Mouse (Mus musculus) stomach, embryonic 14.5 days (tissue): ENCODE results near the gene Irx4. TPM values are rescaled to one million over a fixed set of nuclear protein-coding genes. Genes with fewer than 3 reads are reported as not detected.
A peak's percentile ranks its signal among the peaks of the same experiment; 100 is the strongest.

Experiments
- ATAC-seq: fragments of 200-750 bp; cut with Nextera tagmentation; 2 replicates; pipeline ENCODE4 v1.8.0; 2017; ENCODE audit warnings: low read depth, moderate TSS enrichment; ENCODE audit not compliant: insufficient number of reproducible peaks, insufficient read depth, low FRiP score
- H3K27ac ChIP-seq: fragments of 300-500 bp; sonication (generic); 2 replicates; pipeline ENCODE4 v1.5.1; 2014; ENCODE audit warnings: mild to moderate bottlenecking, low read length, moderate library complexity, mixed read lengths
- H3K27me3 ChIP-seq: fragments of 300-500 bp; sonication (generic); 2 replicates; pipeline ENCODE4 v1.6.1; 2014; ENCODE audit warnings: low read length, control low read depth, mixed read lengths; ENCODE audit not compliant: control insufficient read depth, insufficient read depth
- H3K36me3 ChIP-seq: fragments of 300-500 bp; sonication (generic); 2 replicates; pipeline ENCODE4 v1.6.1; 2014; ENCODE audit warnings: mild to moderate bottlenecking, control low read depth, low read length, moderate library complexity, mixed read lengths; ENCODE audit not compliant: control insufficient read depth, insufficient read depth
- H3K4me1 ChIP-seq: fragments of 300-500 bp; sonication (generic); 2 replicates; pipeline ENCODE4 v1.6.1; 2014; ENCODE audit warnings: low read length, control low read depth, mixed read lengths; ENCODE audit not compliant: control insufficient read depth, insufficient read depth
- H3K4me2 ChIP-seq: fragments of 300-500 bp; sonication (generic); replicated peaks from 2 replicates; pipeline ENCODE4 v1.6.1; 2014; ENCODE audit warnings: low read depth, low read length, control low read depth
- H3K4me3 ChIP-seq: fragments of 300-500 bp; sonication (generic); 2 replicates; pipeline ENCODE4 v1.5.1; 2014; ENCODE audit warnings: low read depth, low read length, control low read depth
- H3K9ac ChIP-seq: fragments of 300-500 bp; sonication (generic); replicated peaks from 2 replicates; pipeline ENCODE4 v1.6.1; 2014; ENCODE audit warnings: low read depth, mild to moderate bottlenecking, control low read depth, low read length, moderate library complexity, mixed read lengths
- H3K9me3 ChIP-seq: fragments of 300-500 bp; sonication (generic); 2 replicates; pipeline ENCODE4 v1.6.1; 2016; ENCODE audit warnings: low read depth, low read length, control low read depth; ENCODE audit not compliant: control insufficient read depth
- WGBS: fragments of 180-500 bp; shearing (Covaris S2); extraction: QIAGEN DNeasy Blood & Tissue Kit; methylation state at CpG from one replicate; pipeline ENCODE4 v1.1.7; 2014; 5-methylcytosine and 5-hydroxymethylcytosine counted together
- polyA plus RNA-seq: library from polyadenylated mRNA; unstranded; fragments of >200 nt; fragmentation: Nextera tagmentation; extraction: Ambion mirVana; gene quantifications from 2 replicates; pipeline ENCODE4 v1.2.1, GENCODE M21; 2014

Gene Irx4
- polyA plus RNA-seq, 1 experiment from 2014 or later: not detected

DNA sequence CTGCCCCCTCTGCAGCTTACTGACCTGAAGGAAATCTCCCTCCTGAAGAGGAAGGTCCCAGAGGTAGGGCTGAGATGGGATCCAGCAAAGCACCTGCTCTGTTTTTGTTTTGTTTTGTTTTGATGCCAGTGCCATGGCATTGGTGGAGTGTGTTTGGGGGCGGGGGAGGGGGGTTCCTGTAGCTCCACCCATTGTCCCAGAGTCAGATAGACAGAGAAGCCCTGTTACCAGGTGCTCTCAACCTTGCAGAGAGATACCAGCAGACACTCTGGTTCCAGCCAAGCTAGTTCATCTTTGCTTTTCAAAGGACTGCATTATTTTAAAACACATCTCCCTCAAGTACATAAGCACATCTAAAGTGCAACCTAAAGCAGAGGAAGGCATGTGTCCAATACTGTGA, 13.3 kb downstream of the Irx4 start:
- H3K27me3 ChIP-seq: peaks cover 53% of the 10 kb centered on the region

DNA sequence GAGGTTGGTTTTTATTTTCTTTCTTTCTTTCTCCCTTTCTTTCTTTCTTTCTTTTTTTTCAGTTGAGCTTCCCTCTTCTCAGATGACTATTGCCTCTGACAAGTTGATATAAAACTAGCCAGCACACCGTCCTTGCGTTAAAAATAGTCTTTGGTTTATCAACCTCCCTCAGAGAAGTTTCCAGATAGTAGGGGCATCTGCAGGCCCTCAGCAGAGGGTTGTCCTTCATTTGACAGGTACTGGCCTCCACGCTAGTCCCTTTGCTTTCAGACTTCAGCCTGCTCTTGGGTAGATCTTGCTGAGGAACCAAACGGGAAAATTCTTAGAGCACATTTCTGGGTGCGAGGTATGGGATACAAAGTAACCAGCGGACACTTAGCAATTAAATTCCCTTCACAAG, 17.1 kb downstream of the Irx4 start:
- no peak overlapping the region for H3K27ac ChIP-seq
- peaks cover 19% of the 10 kb centered on the region for H3K27me3 ChIP-seq
- WGBS: 79% methylated on average over 6 of the region's 6 CpGs
- no peaks in the 10 kb centered on the region for H3K4me1 ChIP-seq
- no peak overlapping the region for H3K9ac ChIP-seq
- H3K36me3 ChIP-seq: no peaks in the 10 kb centered on the region
- ATAC-seq: no peak
- H3K9me3 ChIP-seq: no peaks in the 10 kb centered on the region
- H3K4me3 ChIP-seq: no peak overlapping the region
- no peak overlapping the region for H3K4me2 ChIP-seq

More for the DNA sequence above, 13.3 kb downstream of the Irx4 start:
- Histone ChIP-seq H3K4me2 (no peak overlapping the region), H3K9ac (no peak overlapping the region), H3K36me3 (no peaks in the 10 kb centered on the region), H3K27ac (no peak overlapping the region), H3K4me3 (no peak overlapping the region), H3K4me1 (peaks cover 8% of the 10 kb centered on the region; the same call in 1 of the 2 replicates), H3K9me3 (no peaks in the 10 kb centered on the region)
- 38% methylated on average over 1 of the region's 1 CpGs for WGBS
- no peak for ATAC-seq

DNA sequence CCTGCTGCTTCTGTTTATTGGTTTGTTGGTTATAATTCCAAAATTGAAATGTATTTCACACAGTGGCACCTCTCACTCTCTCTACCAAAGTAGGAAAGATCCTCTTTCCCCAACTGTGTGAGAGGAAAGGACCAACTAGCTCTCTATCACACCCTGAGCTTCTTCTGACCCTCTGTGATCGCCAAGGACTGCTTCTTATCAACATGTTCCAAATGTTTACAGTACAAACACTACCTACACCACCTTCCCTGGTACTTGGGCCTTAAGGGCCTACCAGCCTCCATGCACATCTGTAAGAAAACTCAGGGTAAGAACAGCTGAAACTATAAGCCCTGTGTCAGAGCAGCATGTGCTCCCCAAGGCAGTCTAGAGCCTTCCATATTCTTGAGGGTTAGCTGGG, 17.5 kb downstream of the Irx4 start:
- Histone ChIP-seq H3K27me3 (peaks cover 14% of the 10 kb centered on the region), H3K4me2 (no peak overlapping the region), H3K36me3 (no peaks in the 10 kb centered on the region), H3K4me1 (no peaks in the 10 kb centered on the region), H3K9ac (no peak overlapping the region), H3K27ac (no peak overlapping the region), H3K4me3 (no peak overlapping the region), H3K9me3 (no peaks in the 10 kb centered on the region)
- ATAC-seq: no peak
- 27% methylated on average over 1 of the region's 1 CpGs for WGBS

DNA sequence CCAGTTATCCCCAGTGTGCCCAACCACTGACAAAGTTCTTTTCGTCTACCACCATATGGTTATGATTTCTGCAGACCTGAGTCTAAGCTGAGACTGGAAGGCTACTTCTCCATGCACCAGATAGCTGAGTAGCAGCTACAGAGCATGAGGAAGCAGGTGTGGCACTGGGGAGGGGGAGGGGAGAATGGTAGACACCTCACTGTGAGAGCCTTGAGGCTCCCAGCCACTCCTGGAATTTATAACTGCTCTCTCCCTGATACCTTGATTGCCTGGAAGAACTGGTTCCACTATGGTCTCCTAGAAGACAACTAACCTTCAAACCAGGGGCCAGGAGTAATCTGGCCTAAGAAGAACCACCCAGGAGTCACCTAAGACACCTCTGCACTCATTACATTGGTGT, 18.9 kb downstream of the Irx4 start:
- Histone ChIP-seq H3K4me2 (no peak overlapping the region), H3K9me3 (no peaks in the 10 kb centered on the region), H3K9ac (no peak overlapping the region), H3K4me1 (no peaks in the 10 kb centered on the region), H3K27me3 (0 out of 2 replicates have a peak, but pooled peaks cover 2% of the 10 kb centered on the region), H3K4me3 (no peak overlapping the region), H3K27ac (no peak overlapping the region), H3K36me3 (no peaks in the 10 kb centered on the region)
- ATAC-seq: 0 out of 2 replicates have a peak, but pooled peaks have one; percentile 4
- 82% methylated on average over 1 of the region's 1 CpGs for WGBS

DNA sequence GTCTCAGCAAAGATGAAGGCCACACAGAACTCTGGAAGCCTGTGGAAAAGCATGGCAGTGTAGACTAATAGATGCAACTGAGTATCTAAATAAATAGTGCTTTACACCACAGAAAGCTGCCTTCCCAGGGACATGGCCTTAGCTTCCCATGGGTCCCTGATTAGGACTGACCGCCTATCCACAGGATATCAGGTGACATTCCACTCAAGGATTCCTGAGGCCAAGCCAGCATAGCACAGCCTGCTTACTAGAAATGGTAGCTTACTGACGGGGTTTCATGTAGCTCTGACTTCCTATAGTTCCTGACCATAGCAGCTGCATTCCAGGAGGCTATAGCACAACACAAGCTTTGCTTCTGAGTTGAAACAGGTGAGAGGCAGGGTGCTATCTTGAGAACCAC, 22.1 kb downstream of the Irx4 start:
- 60% methylated on average over 2 of the region's 2 CpGs for WGBS
- no peak for ATAC-seq
- H3K4me3 ChIP-seq: no peak overlapping the region
- H3K9ac ChIP-seq: no peak overlapping the region
- H3K27me3 ChIP-seq: no peaks in the 10 kb centered on the region
- H3K36me3 ChIP-seq: no peaks in the 10 kb centered on the region
- H3K4me2 ChIP-seq: no peak overlapping the region
- H3K4me1 ChIP-seq: no peaks in the 10 kb centered on the region
- H3K27ac ChIP-seq: no peak overlapping the region
- H3K9me3 ChIP-seq: no peaks in the 10 kb centered on the region

DNA sequence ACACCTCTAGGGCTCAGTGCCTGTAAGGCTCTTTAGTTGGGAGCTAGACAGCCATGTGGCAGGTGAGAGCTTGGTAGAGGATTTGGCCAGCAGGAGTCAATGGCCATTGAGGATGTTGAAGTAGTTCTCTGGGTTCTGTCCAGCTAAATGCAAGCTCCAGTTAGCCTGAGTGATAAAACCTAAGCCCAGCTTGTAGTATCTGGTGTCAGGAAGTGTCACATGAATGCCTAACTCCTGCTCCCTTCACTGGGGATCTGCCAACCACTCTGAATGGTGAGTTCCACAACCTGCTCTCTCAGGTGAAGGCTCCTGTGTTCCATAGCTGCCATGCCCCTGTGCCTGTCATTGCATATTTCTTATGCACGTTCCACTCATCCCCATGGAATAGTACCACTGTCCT, 23.3 kb downstream of the Irx4 start:
- no peaks in the 10 kb centered on the region for H3K9me3 ChIP-seq
- no peak overlapping the region for H3K27ac ChIP-seq
- no peak overlapping the region for H3K4me3 ChIP-seq
- WGBS: 86% methylated on average over 1 of the region's 1 CpGs
- no peaks in the 10 kb centered on the region for H3K4me1 ChIP-seq
- ATAC-seq: no peak
- H3K9ac ChIP-seq: no peak overlapping the region
- no peak overlapping the region for H3K4me2 ChIP-seq
- H3K27me3 ChIP-seq: no peaks in the 10 kb centered on the region
- H3K36me3 ChIP-seq: no peaks in the 10 kb centered on the region

DNA sequence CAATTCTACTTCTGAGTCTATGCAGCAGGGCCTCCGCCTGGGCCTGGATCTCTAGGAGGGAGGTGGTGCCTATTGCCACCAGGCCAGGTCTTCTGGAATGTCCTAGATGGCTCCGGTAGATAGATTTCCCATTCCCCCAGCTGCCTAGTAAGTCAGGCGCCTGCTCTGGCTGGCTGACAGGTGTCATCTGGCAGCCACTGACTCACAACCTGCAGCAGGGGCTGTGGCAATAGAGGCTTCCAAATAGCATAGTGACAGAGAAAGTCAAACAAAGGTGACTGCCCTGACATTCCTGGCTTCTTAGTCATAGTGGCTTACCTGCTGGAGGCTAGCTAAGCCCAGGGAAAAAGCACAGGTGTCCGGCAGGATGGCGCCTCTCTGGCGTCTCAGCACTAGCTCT, 29.9 kb downstream of the Irx4 start:
- Histone ChIP-seq H3K27ac (no peak overlapping the region), H3K27me3 (no peaks in the 10 kb centered on the region), H3K4me2 (no peak overlapping the region), H3K9me3 (no peaks in the 10 kb centered on the region), H3K9ac (no peak overlapping the region), H3K4me3 (no peak overlapping the region), H3K4me1 (no peaks in the 10 kb centered on the region), H3K36me3 (no peaks in the 10 kb centered on the region)
- 74% methylated on average over 6 of the region's 6 CpGs for WGBS
- peak; percentile 75 for ATAC-seq

DNA sequence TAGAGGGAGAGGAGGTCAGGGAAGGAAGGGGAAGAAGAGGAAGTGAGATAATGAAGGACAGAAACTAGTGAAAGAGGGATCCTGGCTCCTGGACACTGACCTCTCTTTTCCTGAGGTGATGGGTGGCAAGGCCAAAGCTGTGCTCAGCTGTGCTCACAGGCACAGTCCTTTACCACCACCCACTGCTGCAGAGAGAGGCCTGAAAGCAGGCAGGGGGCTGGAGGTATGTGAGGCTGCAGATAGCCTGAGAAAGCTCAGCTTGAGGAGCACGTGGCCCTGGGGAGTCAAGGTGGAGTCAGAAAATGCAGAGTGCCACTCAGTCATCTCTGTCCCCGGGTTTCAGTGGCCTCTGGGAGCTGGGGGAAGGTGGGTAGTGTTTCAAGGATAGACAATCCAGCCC, 30.8 kb downstream of the Irx4 start:
- H3K4me1 ChIP-seq: no peaks in the 10 kb centered on the region
- H3K27ac ChIP-seq: no peak overlapping the region
- no peaks in the 10 kb centered on the region for H3K36me3 ChIP-seq
- H3K4me3 ChIP-seq: no peak overlapping the region
- 0 out of 2 replicates have a peak, but pooled peaks have one; percentile 43 for ATAC-seq
- no peak overlapping the region for H3K4me2 ChIP-seq
- no peaks in the 10 kb centered on the region for H3K27me3 ChIP-seq
- WGBS: 26% methylated on average over 2 of the region's 2 CpGs
- no peak overlapping the region for H3K9ac ChIP-seq
- no peaks in the 10 kb centered on the region for H3K9me3 ChIP-seq

DNA sequence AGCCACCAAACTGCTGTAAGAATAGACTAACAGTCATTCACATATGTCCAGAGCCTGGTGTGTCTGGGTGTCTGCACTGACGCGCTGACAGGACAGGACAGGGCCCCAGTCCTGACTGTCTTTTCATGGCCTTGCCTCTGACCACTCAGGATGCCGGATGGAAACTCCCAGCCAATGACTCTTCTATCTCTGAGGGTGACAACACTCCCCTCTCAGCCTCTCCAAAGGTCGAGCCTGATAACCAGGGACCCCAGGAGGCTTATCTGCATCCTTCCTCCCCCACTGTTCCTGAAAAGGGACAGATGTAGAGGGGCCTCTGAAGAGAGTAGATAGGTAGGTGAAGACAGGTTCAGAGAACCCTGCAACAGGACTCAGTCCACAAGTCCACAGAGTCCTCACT, 38.4 kb downstream of the Irx4 start:
- no peak for ATAC-seq
- no peak overlapping the region for H3K9ac ChIP-seq
- WGBS: 65% methylated on average over 4 of the region's 4 CpGs

More for the DNA sequence above, 38.4 kb downstream of the Irx4 start:
- Histone ChIP-seq H3K4me1 (no peaks in the 10 kb centered on the region), H3K9me3 (no peaks in the 10 kb centered on the region), H3K27ac (no peak overlapping the region), H3K36me3 (no peaks in the 10 kb centered on the region), H3K4me2 (no peak overlapping the region), H3K4me3 (no peak overlapping the region), H3K27me3 (no peaks in the 10 kb centered on the region)
